Mouse (Mus musculus): ENCODE measurements around the gene Tmc8.

DNA sequence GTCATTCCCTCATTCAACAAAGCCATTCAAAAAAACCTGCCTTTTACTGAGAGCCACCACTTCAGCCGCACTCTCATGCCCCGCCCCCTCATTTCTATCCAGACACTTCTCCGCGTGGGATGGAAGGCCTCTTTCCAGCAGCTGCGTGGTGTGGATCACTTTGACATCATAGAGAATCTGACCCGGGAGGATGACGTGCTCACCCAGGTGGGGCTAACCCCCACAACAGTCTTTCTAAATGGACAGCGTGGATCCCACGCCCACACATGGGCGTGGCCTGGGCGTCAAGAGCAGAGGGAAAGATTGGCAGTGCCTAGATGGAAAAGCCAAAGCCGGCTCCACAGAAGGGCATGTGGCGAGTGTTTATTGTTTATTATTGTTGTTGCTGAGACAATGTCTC, 54.4 kb downstream of the Tmc8 start:
- TF ChIP-seq FLI1 (IDR thresholded peaks at IDR 0.05; ENCODE audit: low read length), result no peak
- no peak for TF ChIP-seq GATA1 (IDR thresholded peaks at IDR 0.05; ENCODE audit: borderline replicate concordance, low read length)

All from megakaryocyte, embryonic 14.5 days (primary cell).